Comparison of ENCODE assay signal across 9 mouse cellular contexts in genomic region chr12:83342035-83342874, GRCm38 (mm10).
A peak's percentile ranks its signal among the peaks of the same experiment; 100 is the strongest.
DNase-seq lines count a peak whose midpoint lies in the region; ATAC-seq and TF ChIP-seq lines count a peak whose summit lies in the region.
"Had no signal": no experiment of that assay in that cellular context is flagged by ENCODE, and none has a peak within 500 bp of the region (broad histone marks: within the 10 kb centered on the region; RNA-seq: fewer than 3 reads in every experiment).

No protein-coding gene starts in this region.

- no peak overlapping the region for H3K4me2 ChIP-seq in liver, embryonic 11.5 days
- H3K4me2 ChIP-seq in liver, embryonic 12.5 days, result no peak overlapping the region

- H3K36me3 ChIP-seq in liver, embryonic 11.5 days (ENCODE audit: control insufficient read depth, insufficient read depth, low read length), result no peaks in the 10 kb centered on the region
- H3K36me3 ChIP-seq in liver, embryonic 12.5 days, result peaks cover 3% of the 10 kb centered on the region; the same call in 1 of the 2 replicates
- no peaks in the 10 kb centered on the region for H3K36me3 ChIP-seq in embryonic facial prominence, embryonic 10.5 days (replicated peaks)

- intact Hi-C loops in left cerebral cortex, adult 2 months (cut with DNase I), result loop anchor here (1.0 kb wide), 1 partner anchor 145 kb away; the partner anchor contains the start of gene Dpf3

- 59% methylated on average over 15 of the region's 15 CpGs for WGBS in liver, embryonic 11.5 days
- WGBS in liver, embryonic 12.5 days (ENCODE audit: insufficient replicate concordance), result 74% methylated on average over 15 of the region's 15 CpGs
- WGBS in embryonic facial prominence, embryonic 10.5 days, result 75% methylated on average over 15 of the region's 15 CpGs

- no peak overlapping the region for H3K4me3 ChIP-seq in liver, embryonic 11.5 days (ENCODE audit: low read depth, low read length)
- no peak overlapping the region for H3K4me3 ChIP-seq in liver, embryonic 12.5 days
- H3K4me3 ChIP-seq in embryonic facial prominence, embryonic 10.5 days, result no peak overlapping the region
- H3K4me3 ChIP-seq in left cerebral cortex, adult 2 months, result no peak overlapping the region
- H3K4me3 ChIP-seq: heart, adult 2 months had no signal

- no peaks in the 10 kb centered on the region for H3K27me3 ChIP-seq in liver, embryonic 11.5 days (replicated peaks; ENCODE audit: control insufficient read depth, insufficient read depth, low read length)
- no peaks in the 10 kb centered on the region for H3K27me3 ChIP-seq in liver, embryonic 12.5 days (replicated peaks)
- no peaks in the 10 kb centered on the region for H3K27me3 ChIP-seq in embryonic facial prominence, embryonic 10.5 days (replicated peaks; ENCODE audit: low read depth, poor library complexity, severe bottlenecking)

- peak; percentile 93 for ATAC-seq in frontal cortex, adult (ENCODE audit: low TSS enrichment)
- ATAC-seq in liver, embryonic 11.5 days (replicated peaks; ENCODE audit: low FRiP score), result no peak
- ATAC-seq in liver, embryonic 12.5 days, result no peak

- no peak for DNase-seq in frontal cortex, postnatal 36 days (ENCODE audit: low spot score in 2 of 2)
- DNase-seq in liver, embryonic 11.5 days (ENCODE audit: low spot score), result peak; percentile 29
- no peak for DNase-seq in embryonic facial prominence, embryonic 10.5 days (ENCODE audit: low spot score)
- DNase-seq in left cerebral cortex, adult 2 months (ENCODE audit: extremely low spot score in 1 of 2, low spot score in 2 of 2), result no peak
- DNase-seq in ovary, postnatal 10 days (ENCODE audit: low spot score), result no peak
- DNase-seq in thymus, postnatal 25 days, result no peak

- no peaks in the 10 kb centered on the region for H3K9me3 ChIP-seq in liver, embryonic 11.5 days (ENCODE audit: control insufficient read depth, low read length)
- no peaks in the 10 kb centered on the region for H3K9me3 ChIP-seq in liver, embryonic 12.5 days (replicated peaks)
- no peaks in the 10 kb centered on the region for H3K9me3 ChIP-seq in embryonic facial prominence, embryonic 10.5 days

- H3K9ac ChIP-seq in liver, embryonic 11.5 days (ENCODE audit: low read depth, low read length), result no peak overlapping the region
- no peak overlapping the region for H3K9ac ChIP-seq in liver, embryonic 12.5 days

- TF ChIP-seq CTCF in left cerebral cortex, adult 2 months (IDR thresholded peaks at IDR 0.05), result no peak

- no peaks in the 10 kb centered on the region for H3K4me1 ChIP-seq in liver, embryonic 11.5 days (replicated peaks; ENCODE audit: control insufficient read depth, insufficient read depth, low read length)
- no peaks in the 10 kb centered on the region for H3K4me1 ChIP-seq in liver, embryonic 12.5 days
- peaks cover 17% of the 10 kb centered on the region; the same call in 1 of the 2 replicates for H3K4me1 ChIP-seq in embryonic facial prominence, embryonic 10.5 days

- H3K27ac ChIP-seq in liver, embryonic 11.5 days (ENCODE audit: low read depth, low read length), result no peak overlapping the region
- no peak overlapping the region for H3K27ac ChIP-seq in liver, embryonic 12.5 days
- H3K27ac ChIP-seq in embryonic facial prominence, embryonic 10.5 days (replicated peaks), result peak overlapping the region; percentile 37; the same call in 1 of the 2 replicates
- peak overlapping the region; percentile 80 for H3K27ac ChIP-seq in left cerebral cortex, adult 2 months
- H3K27ac ChIP-seq: heart, adult 2 months had no signal

Comparison
In these comparisons a context has a peak if more than half of its experiments do, and no peak if none do; other contexts are left out.
1. H3K27ac ChIP-seq: peak in embryonic facial prominence, embryonic 10.5 days (single experiment) and left cerebral cortex, adult 2 months (single experiment); none in liver, embryonic 11.5 days (single experiment) and liver, embryonic 12.5 days (single experiment).